ENCODE assay signal across 17 mouse cellular contexts in genomic region chr10:20504800-20505199, GRCm38 (mm10).
DNase-seq lines count a peak whose midpoint lies in the region; ATAC-seq and TF ChIP-seq lines count a peak whose summit lies in the region.
"Had no signal": no experiment of that assay in that cellular context is flagged by ENCODE, and none has a peak within 500 bp of the region (broad histone marks: within the 10 kb centered on the region; RNA-seq: fewer than 3 reads in every experiment).

No protein-coding gene starts in this region.

- no peaks in the 10 kb centered on the region for H3K9me3 ChIP-seq in kidney, postnatal 0 days (replicated peaks; ENCODE audit: low read length)
- H3K9me3 ChIP-seq in kidney, embryonic 14.5 days (ENCODE audit: control insufficient read depth, low read length), result no peaks in the 10 kb centered on the region
- no peaks in the 10 kb centered on the region for H3K9me3 ChIP-seq in MEL (replicated peaks; ENCODE audit: insufficient read depth, low read length)
- H3K9me3 ChIP-seq in stomach, postnatal 0 days (ENCODE audit: control insufficient read depth, low read length), result no peaks in the 10 kb centered on the region
- H3K9me3 ChIP-seq in heart, embryonic 11.5 days (replicated peaks; ENCODE audit: control insufficient read depth, low read length), result no peaks in the 10 kb centered on the region
- H3K9me3 ChIP-seq: embryonic facial prominence, embryonic 10.5 days; kidney, embryonic 15.5 days; limb, embryonic 10.5 days; midbrain, embryonic 13.5 days; neural tube, embryonic 15.5 days had no signal

- no peak overlapping the region for H3K4me2 ChIP-seq in kidney, postnatal 0 days (ENCODE audit: low read length)
- H3K4me2 ChIP-seq in kidney, embryonic 14.5 days (replicated peaks; ENCODE audit: low read depth, low read length), result no peak overlapping the region
- H3K4me2 ChIP-seq in stomach, postnatal 0 days (replicated peaks; ENCODE audit: low read depth), result no peak overlapping the region
- no peak overlapping the region for H3K4me2 ChIP-seq in heart, embryonic 11.5 days
- H3K4me2 ChIP-seq: kidney, embryonic 15.5 days; midbrain, embryonic 13.5 days; neural tube, embryonic 15.5 days had no signal

- no peak overlapping the region for H3K27ac ChIP-seq in kidney, postnatal 0 days
- no peak overlapping the region for H3K27ac ChIP-seq in kidney, embryonic 14.5 days (ENCODE audit: low read depth, low read length)
- H3K27ac ChIP-seq in MEL (ENCODE audit: control insufficient read depth, low read depth, low read length), result no peak overlapping the region
- no peak overlapping the region for H3K27ac ChIP-seq in stomach, postnatal 0 days (replicated peaks)
- H3K27ac ChIP-seq in heart, embryonic 11.5 days (ENCODE audit: low read depth, low read length), result no peak overlapping the region
- H3K27ac ChIP-seq: embryonic facial prominence, embryonic 10.5 days; kidney, embryonic 15.5 days; limb, embryonic 10.5 days; liver, embryonic 14.5 days; midbrain, embryonic 13.5 days; neural tube, embryonic 15.5 days had no signal

- 0 out of 2 replicates have a peak, but pooled peaks cover 5% of the 10 kb centered on the region for H3K4me1 ChIP-seq in kidney, postnatal 0 days (replicated peaks; ENCODE audit: insufficient read depth, low read length)
- 0 out of 2 replicates have a peak, but pooled peaks cover 2% of the 10 kb centered on the region for H3K4me1 ChIP-seq in kidney, embryonic 14.5 days (ENCODE audit: control insufficient read depth, insufficient read depth, low read length)
- no peaks in the 10 kb centered on the region for H3K4me1 ChIP-seq in MEL (ENCODE audit: control insufficient read depth in 1 of 2, insufficient read depth in 2 of 2, low read length in 2 of 2)
- H3K4me1 ChIP-seq in stomach, postnatal 0 days (replicated peaks; ENCODE audit: control insufficient read depth, insufficient read depth), result no peaks in the 10 kb centered on the region
- 0 out of 2 replicates have a peak, but pooled peaks cover 3% of the 10 kb centered on the region for H3K4me1 ChIP-seq in heart, embryonic 11.5 days (ENCODE audit: control insufficient read depth, insufficient read depth, low read length)
- H3K4me1 ChIP-seq: midbrain, embryonic 13.5 days; neural tube, embryonic 15.5 days had no signal

- H3K4me3 ChIP-seq in kidney, postnatal 0 days (replicated peaks; ENCODE audit: low read depth, low read length), result no peak overlapping the region
- no peak overlapping the region for H3K4me3 ChIP-seq in kidney, embryonic 14.5 days (ENCODE audit: low read length)
- H3K4me3 ChIP-seq in MEL (ENCODE audit: control insufficient read depth in 1 of 2, insufficient read depth in 1 of 2, low read depth in 2 of 2, low read length in 2 of 2), result no peak overlapping the region
- no peak overlapping the region for H3K4me3 ChIP-seq in stomach, postnatal 0 days (ENCODE audit: low read depth, low read length)
- no peak overlapping the region for H3K4me3 ChIP-seq in heart, embryonic 11.5 days (ENCODE audit: low read depth, low read length)
- H3K4me3 ChIP-seq: embryonic facial prominence, embryonic 10.5 days; kidney, embryonic 15.5 days; limb, embryonic 10.5 days; midbrain, embryonic 13.5 days; myocyte; neural tube, embryonic 15.5 days had no signal

- no peaks in the 10 kb centered on the region for H3K36me3 ChIP-seq in kidney, postnatal 0 days (ENCODE audit: insufficient read depth, low read length)
- no peaks in the 10 kb centered on the region for H3K36me3 ChIP-seq in kidney, embryonic 14.5 days (ENCODE audit: control insufficient read depth, insufficient read depth, low read length)
- no peaks in the 10 kb centered on the region for H3K36me3 ChIP-seq in MEL (ENCODE audit: control insufficient read depth in 1 of 2, insufficient read depth in 2 of 2, low read length in 2 of 2)
- H3K36me3 ChIP-seq in stomach, postnatal 0 days (ENCODE audit: control insufficient read depth, insufficient read depth, low read length), result no peaks in the 10 kb centered on the region
- no peaks in the 10 kb centered on the region for H3K36me3 ChIP-seq in heart, embryonic 11.5 days (ENCODE audit: control insufficient read depth, insufficient read depth, low read length)
- H3K36me3 ChIP-seq: embryonic facial prominence, embryonic 10.5 days; kidney, embryonic 15.5 days; limb, embryonic 10.5 days; midbrain, embryonic 13.5 days; neural tube, embryonic 15.5 days had no signal

- DNase-seq in kidney, postnatal 0 days (ENCODE audit: low spot score), result no peak
- peak; percentile 12 for DNase-seq in testis, postnatal 10 days (ENCODE audit: low spot score)
- DNase-seq in testis, postnatal 14 days (ENCODE audit: low spot score), result no peak
- peak; percentile 38 for DNase-seq in MEL (ENCODE audit: low read depth, low spot score)
- no peak for DNase-seq in stomach, postnatal 0 days (ENCODE audit: low spot score)
- DNase-seq: cerebellum, adult 11 months had no signal

- TF ChIP-seq POLR2A in MEL (IDR thresholded peaks at IDR 0.05; ENCODE audit: control insufficient read depth in 1 of 2, insufficient read depth in 1 of 2, low read depth in 1 of 2, low read length in 2 of 2, poor library complexity in 1 of 2), result no peak

- no peak overlapping the region for H3K9ac ChIP-seq in kidney, postnatal 0 days (ENCODE audit: low read depth, low read length)
- H3K9ac ChIP-seq in kidney, embryonic 14.5 days (ENCODE audit: low read depth, low read length), result no peak overlapping the region
- no peak overlapping the region for H3K9ac ChIP-seq in MEL (ENCODE audit: control insufficient read depth, low read depth, low read length, poor library complexity, severe bottlenecking)
- H3K9ac ChIP-seq in stomach, postnatal 0 days (ENCODE audit: low read length), result no peak overlapping the region
- no peak overlapping the region for H3K9ac ChIP-seq in heart, embryonic 11.5 days (ENCODE audit: low read depth, low read length)
- H3K9ac ChIP-seq: kidney, embryonic 15.5 days; liver, embryonic 14.5 days; midbrain, embryonic 13.5 days; neural tube, embryonic 15.5 days had no signal

- peak; percentile 35 for TF ChIP-seq CTCF in kidney, postnatal 0 days (IDR thresholded peaks at IDR 0.05; ENCODE audit: low read depth)
- peak in 1 of 3 experiments; percentile 58; a peak in 2 of 6 replicates for TF ChIP-seq CTCF in MEL (IDR thresholded peaks at IDR 0.05 in 2 of 3, conservative IDR thresholded peaks at IDR 0.05 in 1 of 3; ENCODE audit: control insufficient read depth in 1 of 3, insufficient read depth in 1 of 3, low read depth in 2 of 3, low read length in 3 of 3, poor library complexity in 1 of 3, severe bottlenecking in 1 of 3)
- peak; percentile 25; the same call in 1 of the 2 replicates for TF ChIP-seq CTCF in stomach, postnatal 0 days (IDR thresholded peaks at IDR 0.05; ENCODE audit: low read depth)

- no peak for ATAC-seq in kidney, postnatal 0 days (replicated peaks; ENCODE audit: low FRiP score, low read depth)
- no peak for ATAC-seq in kidney, embryonic 14.5 days (ENCODE audit: low FRiP score, low TSS enrichment)
- ATAC-seq in stomach, postnatal 0 days (ENCODE audit: low FRiP score, low TSS enrichment), result no peak
- no peak for ATAC-seq in heart, embryonic 11.5 days (replicated peaks; ENCODE audit: insufficient number of reproducible peaks, low FRiP score, low TSS enrichment)
- ATAC-seq: forebrain, embryonic 14.5 days; inflammation-experienced regulatory T-cells, adult 6 months; midbrain, embryonic 13.5 days had no signal

- H3K27me3 ChIP-seq in kidney, postnatal 0 days (ENCODE audit: insufficient read depth, low read length), result no peaks in the 10 kb centered on the region
- no peaks in the 10 kb centered on the region for H3K27me3 ChIP-seq in kidney, embryonic 14.5 days (ENCODE audit: control insufficient read depth, insufficient read depth, low read length)
- H3K27me3 ChIP-seq in MEL (ENCODE audit: control insufficient read depth in 1 of 2, insufficient read depth in 2 of 2, low read length in 2 of 2), result peaks cover 5 to 7% of the 10 kb centered on the region in 2 experiments
- H3K27me3 ChIP-seq in stomach, postnatal 0 days (ENCODE audit: control insufficient read depth, insufficient read depth, low read length), result no peaks in the 10 kb centered on the region
- H3K27me3 ChIP-seq in heart, embryonic 11.5 days (ENCODE audit: control insufficient read depth, insufficient read depth, low read length), result no peaks in the 10 kb centered on the region
- H3K27me3 ChIP-seq: kidney, embryonic 15.5 days; midbrain, embryonic 13.5 days; neural tube, embryonic 15.5 days had no signal

- no peaks in the 10 kb centered on the region for H3K79me2 ChIP-seq in MEL (ENCODE audit: control insufficient read depth, insufficient read depth, low read length, poor library complexity)

- WGBS in kidney, postnatal 0 days, result 92% methylated on average over 3 of the region's 3 CpGs
- WGBS in kidney, embryonic 14.5 days, result 87% methylated on average over 3 of the region's 3 CpGs
- WGBS in stomach, postnatal 0 days, result 88% methylated on average over 3 of the region's 3 CpGs
- 88% methylated on average over 3 of the region's 3 CpGs for WGBS in heart, embryonic 11.5 days (ENCODE audit: insufficient replicate concordance)

- peak; percentile 45 for TF ChIP-seq RAD21 in MEL (IDR thresholded peaks at IDR 0.05; ENCODE audit: low read depth, low read length)

- no peak for TF ChIP-seq EP300 in MEL (IDR thresholded peaks at IDR 0.05; ENCODE audit: low read depth in 1 of 2, low read length in 2 of 2)
- no peak for TF ChIP-seq EP300 in stomach, postnatal 0 days (optimal IDR thresholded peaks at IDR 0.05)

TF ChIP-seq in MEL, 35 proteins besides CTCF, POLR2A, EP300 and RAD21:
- TF ChIP-seq POLR2AphosphoS2 (IDR thresholded peaks at IDR 0.05; ENCODE audit: low read length) (no peak), ZC3H11A (IDR thresholded peaks at IDR 0.05; ENCODE audit: low read depth, low read length) (peak; percentile 35; the same call in 1 of the 2 replicates), SMC3 (IDR thresholded peaks at IDR 0.05; ENCODE audit: low read depth, low read length) (peak; percentile 63)
TF ChIP-seq in MEL: peak in this region for 2.

Comparison
In these comparisons a context has a peak if more than half of its experiments do, and no peak if none do; other contexts are left out.
1. DNase-seq: peak in testis, postnatal 10 days (single experiment) and MEL (single experiment); none in kidney, postnatal 0 days (single experiment), testis, postnatal 14 days (single experiment) and stomach, postnatal 0 days (single experiment).